Mouse (Mus musculus): ENCODE results near the gene Galnt11. TPM values are rescaled to one million over a fixed set of nuclear protein-coding genes. Genes with fewer than 3 reads are reported as not detected.
"Not testable (repeated sequence)": the region's sequence is repeated elsewhere in the genome, so short reads cannot be mapped to it uniquely, and the experiment has no call there.

The Galnt11 gene
- polyA plus RNA-seq, 1 experiment: 392 TPM

GRCm38 (mm10) chr5:25184594-25184993 lies 37.1 kb upstream of the Galnt11 start:
- peaks cover 28% of the 10 kb centered on the region for H3K4me1 ChIP-seq (ENCODE audit: control insufficient read depth, insufficient read depth, low read length)
- no peaks in the 10 kb centered on the region for H3K36me3 ChIP-seq (ENCODE audit: control insufficient read depth, insufficient read depth, low read length)
- WGBS: 26% methylated on average over 2 of the region's 2 CpGs
- no peak overlapping the region for H3K27ac ChIP-seq (ENCODE audit: insufficient read depth, low read depth, low read length)
- DNase-seq: peak; percentile 19
- no peak overlapping the region for H3K4me3 ChIP-seq (ENCODE audit: insufficient read depth, low read depth, low read length)
- no peaks in the 10 kb centered on the region for H3K27me3 ChIP-seq (replicated peaks; ENCODE audit: control insufficient read depth, insufficient read depth, low read length)
- TF ChIP-seq CTCF (conservative IDR thresholded peaks at IDR 0.05; ENCODE audit: insufficient read depth, insufficient read length, low read depth, low read length): no peak
- no peak for TF ChIP-seq POLR2A (IDR thresholded peaks at IDR 0.05; ENCODE audit: low read depth, low read length)

DNA sequence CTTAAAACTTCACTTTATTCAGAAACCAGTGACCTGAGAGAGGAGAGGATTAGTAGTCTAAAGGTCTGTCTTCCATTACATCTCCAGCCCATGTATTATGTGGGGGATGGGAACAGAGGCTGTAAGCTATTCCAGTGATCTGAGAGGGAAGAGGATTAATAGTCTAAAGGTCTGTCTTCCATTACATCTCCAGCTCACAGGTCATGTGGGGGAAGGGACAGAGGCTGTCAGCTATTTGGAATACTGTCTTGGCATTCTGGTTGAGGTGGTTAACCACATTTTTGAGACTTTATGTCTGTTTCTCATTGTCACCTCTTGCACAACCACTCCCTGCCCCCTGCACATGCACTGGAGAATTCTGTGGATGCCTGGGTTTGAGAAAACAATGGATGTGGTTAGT lies 34.0 kb upstream of the Galnt11 start:
- H3K4me3 ChIP-seq (ENCODE audit: insufficient read depth, low read depth, low read length): no peak overlapping the region
- TF ChIP-seq POLR2A (IDR thresholded peaks at IDR 0.05; ENCODE audit: low read depth, low read length) (no peak), CTCF (conservative IDR thresholded peaks at IDR 0.05; ENCODE audit: insufficient read depth, insufficient read length, low read depth, low read length) (no peak)
- no peaks in the 10 kb centered on the region for H3K36me3 ChIP-seq (ENCODE audit: control insufficient read depth, insufficient read depth, low read length)
- peak; percentile 80 for DNase-seq
- H3K27ac ChIP-seq (ENCODE audit: insufficient read depth, low read depth, low read length): peak overlapping the region; percentile 65
- H3K4me1 ChIP-seq (ENCODE audit: control insufficient read depth, insufficient read depth, low read length): peaks cover 12% of the 10 kb centered on the region; the same call in 1 of the 2 replicates
- no peaks in the 10 kb centered on the region for H3K27me3 ChIP-seq (replicated peaks; ENCODE audit: control insufficient read depth, insufficient read depth, low read length)

GRCm38 (mm10) chr5:25188802-25189201 lies 32.9 kb upstream of the Galnt11 start:
- TF ChIP-seq CTCF (conservative IDR thresholded peaks at IDR 0.05; ENCODE audit: insufficient read depth, insufficient read length, low read depth, low read length) (peak; percentile 88), POLR2A (IDR thresholded peaks at IDR 0.05; ENCODE audit: low read depth, low read length) (no peak)
- Histone ChIP-seq H3K4me1 (ENCODE audit: control insufficient read depth, insufficient read depth, low read length) (peaks cover 12% of the 10 kb centered on the region; the same call in 1 of the 2 replicates), H3K27ac (ENCODE audit: insufficient read depth, low read depth, low read length) (no peak overlapping the region), H3K36me3 (ENCODE audit: control insufficient read depth, insufficient read depth, low read length) (no peaks in the 10 kb centered on the region), H3K27me3 (replicated peaks; ENCODE audit: control insufficient read depth, insufficient read depth, low read length) (no peaks in the 10 kb centered on the region), H3K4me3 (ENCODE audit: insufficient read depth, low read depth, low read length) (no peak overlapping the region)
- 23% methylated on average over 1 of the region's 1 CpGs for WGBS
- DNase-seq: peak; percentile 84

DNA sequence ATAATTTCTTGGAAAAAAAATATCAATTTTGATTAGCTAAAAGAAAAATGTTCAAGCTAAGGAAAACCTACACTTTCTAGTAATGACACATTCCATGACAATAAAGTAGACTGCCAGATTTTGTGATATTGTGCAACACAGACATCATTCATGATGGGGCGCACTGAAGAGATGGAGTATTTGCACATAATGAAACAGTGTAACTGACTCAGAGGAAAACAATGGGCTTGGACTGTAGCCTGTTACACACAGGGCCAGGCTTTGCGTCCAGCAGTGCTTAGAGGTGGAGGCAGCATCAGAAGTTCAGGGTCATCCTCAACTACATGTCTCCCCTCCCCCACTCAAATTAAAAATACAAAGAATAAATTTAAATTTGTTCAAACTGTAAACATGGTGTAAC lies 31.2 kb upstream of the Galnt11 start:
- 82% methylated on average over 2 of the region's 2 CpGs for WGBS
- no peak overlapping the region for H3K27ac ChIP-seq (ENCODE audit: insufficient read depth, low read depth, low read length)
- H3K27me3 ChIP-seq (replicated peaks; ENCODE audit: control insufficient read depth, insufficient read depth, low read length): no peaks in the 10 kb centered on the region
- DNase-seq: no peak
- TF ChIP-seq POLR2A (IDR thresholded peaks at IDR 0.05; ENCODE audit: low read depth, low read length) (no peak), CTCF (conservative IDR thresholded peaks at IDR 0.05; ENCODE audit: insufficient read depth, insufficient read length, low read depth, low read length) (no peak)
- peaks cover 12% of the 10 kb centered on the region; the same call in 1 of the 2 replicates for H3K4me1 ChIP-seq (ENCODE audit: control insufficient read depth, insufficient read depth, low read length)
- H3K4me3 ChIP-seq (ENCODE audit: insufficient read depth, low read depth, low read length): no peak overlapping the region
- no peaks in the 10 kb centered on the region for H3K36me3 ChIP-seq (ENCODE audit: control insufficient read depth, insufficient read depth, low read length)

GRCm38 (mm10) chr5:25211872-25212271 lies 9.8 kb upstream of the Galnt11 start:
- WGBS: 92% methylated on average over 1 of the region's 1 CpGs
- H3K4me1 ChIP-seq (ENCODE audit: control insufficient read depth, insufficient read depth, low read length): no peaks in the 10 kb centered on the region
- no peak overlapping the region for H3K4me3 ChIP-seq (ENCODE audit: insufficient read depth, low read depth, low read length)
- TF ChIP-seq CTCF (conservative IDR thresholded peaks at IDR 0.05; ENCODE audit: insufficient read depth, insufficient read length, low read depth, low read length) (no peak), POLR2A (IDR thresholded peaks at IDR 0.05; ENCODE audit: low read depth, low read length) (no peak)
- no peaks in the 10 kb centered on the region for H3K27me3 ChIP-seq (replicated peaks; ENCODE audit: control insufficient read depth, insufficient read depth, low read length)
- DNase-seq: no peak
- H3K27ac ChIP-seq (ENCODE audit: insufficient read depth, low read depth, low read length): no peak overlapping the region
- H3K36me3 ChIP-seq (ENCODE audit: control insufficient read depth, insufficient read depth, low read length): no peaks in the 10 kb centered on the region

- H3K4me3 ChIP-seq (ENCODE audit: insufficient read depth, low read depth, low read length); H3K4me1 ChIP-seq (ENCODE audit: control insufficient read depth, insufficient read depth, low read length); H3K36me3 ChIP-seq (ENCODE audit: control insufficient read depth, insufficient read depth, low read length); H3K27me3 ChIP-seq (replicated peaks; ENCODE audit: control insufficient read depth, insufficient read depth, low read length); DNase-seq; H3K27ac ChIP-seq (ENCODE audit: insufficient read depth, low read depth, low read length): not testable (repeated sequence)
Observed at GRCm38 (mm10) chr5:25213216-25213615, 8.5 kb upstream of the Galnt11 start.

- no peaks in the 10 kb centered on the region for H3K36me3 ChIP-seq (ENCODE audit: control insufficient read depth, insufficient read depth, low read length)
- DNase-seq: no peak
- no peaks in the 10 kb centered on the region for H3K27me3 ChIP-seq (replicated peaks; ENCODE audit: control insufficient read depth, insufficient read depth, low read length)
- no peak overlapping the region for H3K4me3 ChIP-seq (ENCODE audit: insufficient read depth, low read depth, low read length)
- no peak for TF ChIP-seq POLR2A (IDR thresholded peaks at IDR 0.05; ENCODE audit: low read depth, low read length)
- TF ChIP-seq CTCF (conservative IDR thresholded peaks at IDR 0.05; ENCODE audit: insufficient read depth, insufficient read length, low read depth, low read length): no peak
- no peak overlapping the region for H3K27ac ChIP-seq (ENCODE audit: insufficient read depth, low read depth, low read length)
- H3K4me1 ChIP-seq (ENCODE audit: control insufficient read depth, insufficient read depth, low read length): no peaks in the 10 kb centered on the region
- 86% methylated on average over 6 of the region's 6 CpGs for WGBS
Observed at GRCm38 (mm10) chr5:25215006-25215405, 6.7 kb upstream of the Galnt11 start.
